21 mouse cellular contexts compared by ENCODE assay signal in genomic region chr1:140489816-140490215, GRCm38 (mm10).
DNase-seq lines count a peak whose midpoint lies in the region; ATAC-seq and TF ChIP-seq lines count a peak whose summit lies in the region.
"Had no signal": no experiment of that assay in that cellular context is flagged by ENCODE, and none has a peak within 500 bp of the region (broad histone marks: within the 10 kb centered on the region; RNA-seq: fewer than 3 reads in every experiment).

No protein-coding gene starts in this region.

- H3K27me3 ChIP-seq in forebrain, postnatal 0 days (ENCODE audit: insufficient read depth, low read length) = no peaks in the 10 kb centered on the region
- no peaks in the 10 kb centered on the region for H3K27me3 ChIP-seq in forebrain, embryonic 10.5 days (ENCODE audit: poor library complexity, severe bottlenecking)
- no peaks in the 10 kb centered on the region for H3K27me3 ChIP-seq in midbrain, postnatal 0 days (ENCODE audit: insufficient read depth, low read length)
- no peaks in the 10 kb centered on the region for H3K27me3 ChIP-seq in midbrain, embryonic 11.5 days (ENCODE audit: control insufficient read depth, insufficient read depth, low read length)
- H3K27me3 ChIP-seq in liver, embryonic 11.5 days (replicated peaks; ENCODE audit: control insufficient read depth, insufficient read depth, low read length) = no peaks in the 10 kb centered on the region
- H3K27me3 ChIP-seq: embryonic facial prominence, embryonic 12.5 days; heart, embryonic 13.5 days; hindbrain, embryonic 15.5 days; liver, embryonic 12.5 days had no signal

- peak; percentile 36; the same call in 1 of the 2 replicates for ATAC-seq in forebrain, postnatal 0 days
- no peak for ATAC-seq in midbrain, postnatal 0 days (ENCODE audit: low FRiP score)
- ATAC-seq in midbrain, embryonic 11.5 days (ENCODE audit: low FRiP score) = no peak
- ATAC-seq in liver, embryonic 11.5 days (replicated peaks; ENCODE audit: low FRiP score) = no peak
- ATAC-seq: CD4-positive, CD25-positive, alpha-beta regulatory T cell, adult 4 months; intestine, embryonic 16.5 days; liver, embryonic 12.5 days had no signal

- no peak overlapping the region for H3K27ac ChIP-seq in forebrain, postnatal 0 days (ENCODE audit: low read depth, low read length)
- no peak overlapping the region for H3K27ac ChIP-seq in forebrain, embryonic 10.5 days
- H3K27ac ChIP-seq in midbrain, postnatal 0 days (ENCODE audit: low read depth, low read length) = no peak overlapping the region
- no peak overlapping the region for H3K27ac ChIP-seq in midbrain, embryonic 11.5 days (ENCODE audit: low read depth, low read length)
- no peak overlapping the region for H3K27ac ChIP-seq in liver, embryonic 11.5 days (ENCODE audit: low read depth, low read length)
- H3K27ac ChIP-seq: embryonic facial prominence, embryonic 12.5 days; heart, embryonic 13.5 days; hindbrain, embryonic 15.5 days; kidney, postnatal 0 days; liver, embryonic 12.5 days had no signal

- H3K9me3 ChIP-seq in forebrain, postnatal 0 days (ENCODE audit: low read length) = no peaks in the 10 kb centered on the region
- no peaks in the 10 kb centered on the region for H3K9me3 ChIP-seq in forebrain, embryonic 10.5 days
- H3K9me3 ChIP-seq in midbrain, postnatal 0 days (ENCODE audit: low read length) = no peaks in the 10 kb centered on the region
- H3K9me3 ChIP-seq in midbrain, embryonic 11.5 days (ENCODE audit: control insufficient read depth, low read length) = no peaks in the 10 kb centered on the region
- no peaks in the 10 kb centered on the region for H3K9me3 ChIP-seq in liver, embryonic 11.5 days (ENCODE audit: control insufficient read depth, low read length)
- H3K9me3 ChIP-seq: embryonic facial prominence, embryonic 12.5 days; heart, embryonic 13.5 days; hindbrain, embryonic 15.5 days; liver, embryonic 12.5 days had no signal

- no peak overlapping the region for H3K4me2 ChIP-seq in forebrain, postnatal 0 days (ENCODE audit: low read depth)
- H3K4me2 ChIP-seq in midbrain, postnatal 0 days (ENCODE audit: low read depth, low read length, poor library complexity, severe bottlenecking) = no peak overlapping the region
- no peak overlapping the region for H3K4me2 ChIP-seq in midbrain, embryonic 11.5 days
- no peak overlapping the region for H3K4me2 ChIP-seq in liver, embryonic 11.5 days
- H3K4me2 ChIP-seq: embryonic facial prominence, embryonic 12.5 days; heart, embryonic 13.5 days; hindbrain, embryonic 15.5 days; liver, embryonic 12.5 days had no signal

- H3K4me3 ChIP-seq in forebrain, postnatal 0 days (ENCODE audit: low read depth, low read length) = no peak overlapping the region
- no peak overlapping the region for H3K4me3 ChIP-seq in forebrain, embryonic 10.5 days
- no peak overlapping the region for H3K4me3 ChIP-seq in midbrain, postnatal 0 days (ENCODE audit: low read depth, low read length)
- H3K4me3 ChIP-seq in midbrain, embryonic 11.5 days (ENCODE audit: low read depth, low read length) = no peak overlapping the region
- no peak overlapping the region for H3K4me3 ChIP-seq in liver, embryonic 11.5 days (ENCODE audit: low read depth, low read length)
- H3K4me3 ChIP-seq: embryonic facial prominence, embryonic 12.5 days; heart, embryonic 13.5 days; hindbrain, embryonic 15.5 days; liver, embryonic 12.5 days had no signal

- no peaks in the 10 kb centered on the region for H3K4me1 ChIP-seq in forebrain, postnatal 0 days (ENCODE audit: insufficient read depth)
- H3K4me1 ChIP-seq in forebrain, embryonic 10.5 days = no peaks in the 10 kb centered on the region
- no peaks in the 10 kb centered on the region for H3K4me1 ChIP-seq in midbrain, postnatal 0 days (ENCODE audit: insufficient read depth, low read length)
- no peaks in the 10 kb centered on the region for H3K4me1 ChIP-seq in midbrain, embryonic 11.5 days (ENCODE audit: control insufficient read depth, insufficient read depth, low read length)
- H3K4me1 ChIP-seq in liver, embryonic 11.5 days (replicated peaks; ENCODE audit: control insufficient read depth, insufficient read depth, low read length) = no peaks in the 10 kb centered on the region
- H3K4me1 ChIP-seq: embryonic facial prominence, embryonic 12.5 days; hindbrain, embryonic 15.5 days; liver, embryonic 12.5 days had no signal

- H3K36me3 ChIP-seq in forebrain, postnatal 0 days (ENCODE audit: insufficient read depth) = no peaks in the 10 kb centered on the region
- H3K36me3 ChIP-seq in forebrain, embryonic 10.5 days (replicated peaks) = no peaks in the 10 kb centered on the region
- no peaks in the 10 kb centered on the region for H3K36me3 ChIP-seq in midbrain, postnatal 0 days (ENCODE audit: insufficient read depth, low read length)
- no peaks in the 10 kb centered on the region for H3K36me3 ChIP-seq in midbrain, embryonic 11.5 days (ENCODE audit: control insufficient read depth, insufficient read depth, low read length)
- H3K36me3 ChIP-seq in liver, embryonic 11.5 days (ENCODE audit: control insufficient read depth, insufficient read depth, low read length) = no peaks in the 10 kb centered on the region
- H3K36me3 ChIP-seq: embryonic facial prominence, embryonic 12.5 days; G1E; heart, embryonic 13.5 days; hindbrain, embryonic 15.5 days; liver, embryonic 12.5 days had no signal

- TF ChIP-seq CTCF in forebrain, postnatal 0 days (IDR thresholded peaks at IDR 0.05; ENCODE audit: low read depth) = no peak
- no peak for TF ChIP-seq CTCF in midbrain, postnatal 0 days (IDR thresholded peaks at IDR 0.05)

- DNase-seq in forebrain, postnatal 0 days = no peak
- no peak for DNase-seq in forebrain, embryonic 10.5 days (ENCODE audit: extremely low spot score, low spot score)
- DNase-seq in midbrain, postnatal 0 days (ENCODE audit: low spot score) = peak; percentile 0
- DNase-seq in midbrain, embryonic 11.5 days (ENCODE audit: low spot score, missing footprints) = no peak
- peak; percentile 73 to 74 for DNase-seq in left cerebral cortex, adult 9 months (ENCODE audit: low spot score in 2 of 2)
- DNase-seq in telencephalon, adult 2 months (ENCODE audit: low read depth, low spot score) = peak; percentile 91
- DNase-seq in liver, embryonic 11.5 days (ENCODE audit: low spot score) = no peak
- no peak for DNase-seq in spleen, postnatal 10 days (ENCODE audit: low spot score in 2 of 2)
- DNase-seq: adrenal gland, postnatal 36 days; cerebellum, postnatal 10 days; heart, postnatal 36 days; midbrain, embryonic 14.5 days; thymus, postnatal 36 days had no signal

- WGBS in forebrain, postnatal 0 days = 59% methylated on average over 2 of the region's 2 CpGs
- WGBS in forebrain, embryonic 10.5 days = 85% methylated on average over 2 of the region's 2 CpGs
- 68% methylated on average over 2 of the region's 2 CpGs for WGBS in midbrain, postnatal 0 days
- WGBS in midbrain, embryonic 11.5 days = 73% methylated on average over 2 of the region's 2 CpGs
- WGBS in liver, embryonic 11.5 days = 45% methylated on average over 2 of the region's 2 CpGs

- H3K9ac ChIP-seq in forebrain, postnatal 0 days = no peak overlapping the region
- no peak overlapping the region for H3K9ac ChIP-seq in midbrain, postnatal 0 days (replicated peaks; ENCODE audit: low read length, poor library complexity, severe bottlenecking)
- H3K9ac ChIP-seq in midbrain, embryonic 11.5 days (ENCODE audit: low read length) = no peak overlapping the region
- H3K9ac ChIP-seq in liver, embryonic 11.5 days (ENCODE audit: low read depth, low read length) = no peak overlapping the region
- H3K9ac ChIP-seq: embryonic facial prominence, embryonic 12.5 days; heart, embryonic 13.5 days; hindbrain, embryonic 15.5 days; liver, embryonic 12.5 days had no signal

Comparison
In these comparisons a context has a peak if more than half of its experiments do, and no peak if none do; other contexts are left out.
1. DNase-seq: peak in midbrain, postnatal 0 days (single experiment), left cerebral cortex, adult 9 months (2 of 2) and telencephalon, adult 2 months (single experiment); none in forebrain, postnatal 0 days (single experiment), forebrain, embryonic 10.5 days (single experiment), midbrain, embryonic 11.5 days (single experiment), liver, embryonic 11.5 days (single experiment) and spleen, postnatal 10 days (0 of 2).